Mouse (Mus musculus) urinary bladder, adult 2 months (tissue): ENCODE measurements around the gene Cd151. TPM values are rescaled to one million over a fixed set of nuclear protein-coding genes. Genes with fewer than 3 reads are reported as not detected.

Source experiments
- DNase-seq: peaks from one replicate; pipeline ENCODE4 v3.0.0; 2022; ENCODE audit warnings: low spot score
- polyA plus RNA-seq: library from polyadenylated mRNA; depleted of rRNA; stranded (reverse); fragments of >200 nt; gene quantifications from 2 replicates; pipeline ENCODE4 v1.2.3, GENCODE M21; 2012; rRNA removed

Cd151 gene
- polyA plus RNA-seq, 1 experiment, result 288 TPM

GRCm38 (mm10) chr7:141495379-141495778, 28.2 kb downstream of the Cd151 start:
- no peak for DNase-seq

GRCm38 (mm10) chr7:141495940-141496339, 28.7 kb downstream of the Cd151 start:
- DNase-seq, result no peak

GRCm38 (mm10) chr7:141497600-141497999, 30.4 kb downstream of the Cd151 start:
- DNase-seq, result no peak

GRCm38 (mm10) chr7:141501820-141502555, 34.8 kb downstream of the Cd151 start:
- DNase-seq, result no peak

- no peak for DNase-seq
These were observed 35.3 kb downstream of the Cd151 start for GRCm38 (mm10) chr7:141502556-141502905.

- DNase-seq, result no peak
These were observed 39.1 kb downstream of the Cd151 start for GRCm38 (mm10) chr7:141506278-141506677.

GRCm38 (mm10) chr7:141508160-141508559, 41.0 kb downstream of the Cd151 start:
- no peak for DNase-seq

GRCm38 (mm10) chr7:141510196-141510595, 43.0 kb downstream of the Cd151 start:
- no peak for DNase-seq

GRCm38 (mm10) chr7:141510681-141511191, 43.5 kb downstream of the Cd151 start:
- DNase-seq, result no peak

GRCm38 (mm10) chr7:141517638-141518037, 50.4 kb downstream of the Cd151 start:
- no peak for DNase-seq

GRCm38 (mm10) chr7:141518296-141518695, 51.1 kb downstream of the Cd151 start:
- no peak for DNase-seq

- DNase-seq, result no peak
These were observed 51.7 kb downstream of the Cd151 start for GRCm38 (mm10) chr7:141518926-141519325.

- no peak for DNase-seq
These were observed 52.6 kb downstream of the Cd151 start for GRCm38 (mm10) chr7:141519795-141520194.

Other genes starting within 250 kb of the Cd151 start
- 16.4 and 30.4 TPM in 2 replicates for gene Phrf1, start 238.6 kb upstream of the Cd151 start, polyA plus RNA-seq
- gene Irf7, start 200.9 kb upstream of the Cd151 start, polyA plus RNA-seq, result 21.2 and 23.3 TPM in 2 replicates
- gene Cdhr5, start 190.6 kb upstream of the Cd151 start, polyA plus RNA-seq, result 0.07 TPM in 1 of 2 replicates, not detected in the other
- 0.41 and 1.3 TPM in 2 replicates for gene Sct, start 188.3 kb upstream of the Cd151 start, polyA plus RNA-seq
- gene Drd4, start 175.4 kb upstream of the Cd151 start, polyA plus RNA-seq, result 0.06 and 0.21 TPM in 2 replicates
- 14.6 and 22.8 TPM in 2 replicates for gene Deaf1, start 139.7 kb upstream of the Cd151 start, polyA plus RNA-seq
- 34.1 and 42.5 TPM in 2 replicates for gene Tmem80, start 139.7 kb upstream of the Cd151 start, polyA plus RNA-seq
- 79.7 and 109 TPM in 2 replicates for gene Eps8l2, start 128.5 kb upstream of the Cd151 start, polyA plus RNA-seq
- gene Taldo1, start 75.2 kb upstream of the Cd151 start, polyA plus RNA-seq, result 269 and 320 TPM in 2 replicates
- gene Gatd1, start 53.3 kb upstream of the Cd151 start, polyA plus RNA-seq, result 48.3 and 59.2 TPM in 2 replicates
- 1.3 and 3.4 TPM in 2 replicates for gene Cend1, start 37.9 kb upstream of the Cd151 start, polyA plus RNA-seq
- gene Slc25a22, start 29.5 kb upstream of the Cd151 start, polyA plus RNA-seq, result 42.0 and 55.2 TPM in 2 replicates
- 4.7 and 4.8 TPM in 2 replicates for gene Pidd1, start 23.4 kb upstream of the Cd151 start, polyA plus RNA-seq
- gene Rplp2, start 20.0 kb upstream of the Cd151 start, polyA plus RNA-seq, result 1,171 and 1,507 TPM in 2 replicates
- 108 and 133 TPM in 2 replicates for gene Pnpla2, start 12.2 kb upstream of the Cd151 start, polyA plus RNA-seq
- gene Cracr2b, start 6.3 kb upstream of the Cd151 start, polyA plus RNA-seq, result 24.0 and 25.8 TPM in 2 replicates
- gene Polr2l, start 7.7 kb downstream of the Cd151 start, polyA plus RNA-seq, result 41.8 and 48.1 TPM in 2 replicates
- gene Tspan4, start 7.8 kb downstream of the Cd151 start, polyA plus RNA-seq, result 161 and 196 TPM in 2 replicates
- gene Chid1, start 72.5 kb downstream of the Cd151 start, polyA plus RNA-seq, result 28.5 and 32.0 TPM in 2 replicates
- gene Ap2a2, start 94.8 kb downstream of the Cd151 start, polyA plus RNA-seq, result 19.8 and 32.9 TPM in 2 replicates
- gene Muc6, start 187.9 kb downstream of the Cd151 start, polyA plus RNA-seq, result 0.01 and 0.03 TPM in 2 replicates
- gene Muc2, start 222.9 kb downstream of the Cd151 start, polyA plus RNA-seq, result 2.5 and 4.4 TPM in 2 replicates